Mouse (Mus musculus): Measurements from ENCODE around the gene Tenm4. TPM values are rescaled to one million over a fixed set of nuclear protein-coding genes. Genes with fewer than 3 reads are reported as not detected.
"Not testable (repeated sequence)": the region's sequence is repeated elsewhere in the genome, so short reads cannot be mapped to it uniquely, and the experiment has no call there.

The Tenm4 gene
- polyA plus RNA-seq, 1 experiment = 12.2 TPM

- H3K27me3 ChIP-seq (ENCODE audit: control insufficient read depth, insufficient read depth, low read length) = no peaks in the 10 kb centered on the region
- no peaks in the 10 kb centered on the region for H3K4me1 ChIP-seq (ENCODE audit: control insufficient read depth, insufficient read depth, low read length)
- no peak for DNase-seq
- H3K27ac ChIP-seq (ENCODE audit: insufficient read depth, low read length) = no peak overlapping the region
- WGBS = 86% methylated on average over 2 of the region's 2 CpGs
- no peak for TF ChIP-seq CTCF (IDR thresholded peaks at IDR 0.05; ENCODE audit: borderline replicate concordance, insufficient read depth, low read depth, low read length)
- TF ChIP-seq POLR2A (IDR thresholded peaks at IDR 0.05; ENCODE audit: borderline replicate concordance, insufficient read depth, low read length) = no peak
- H3K4me3 ChIP-seq (replicated peaks; ENCODE audit: insufficient read depth, low read depth, low read length) = no peak overlapping the region
Measured at GRCm38 (mm10) chr7:96617371-96617770, 446.3 kb downstream of the Tenm4 start.

DNA sequence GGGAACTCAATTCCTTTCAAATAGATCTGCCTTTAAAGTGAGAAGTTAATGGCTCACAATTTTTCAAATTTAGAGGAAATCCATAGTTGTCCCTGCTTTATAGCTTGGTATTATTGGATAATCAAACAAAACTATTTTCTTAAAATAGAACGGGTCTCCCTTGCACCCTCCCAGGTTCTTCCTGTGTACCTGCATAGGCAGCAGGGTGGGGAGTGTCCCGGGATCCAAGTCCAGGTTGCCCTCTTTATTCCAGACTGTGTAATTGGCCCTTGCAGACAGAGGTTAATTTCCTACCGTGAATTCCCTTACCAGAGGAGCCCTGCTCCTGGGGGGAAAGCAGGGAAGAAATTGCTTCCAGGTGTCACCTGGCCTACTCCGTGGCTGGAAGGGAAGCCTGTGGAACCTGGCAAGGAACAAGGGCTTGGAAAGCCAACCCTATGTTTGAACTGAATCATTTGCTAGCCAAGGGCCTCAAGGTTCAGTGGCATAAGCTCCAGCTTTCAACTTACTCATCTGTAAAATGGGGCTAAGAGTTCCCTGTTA is 449.0 kb downstream of the Tenm4 start:
- 70% methylated on average over 4 of the region's 4 CpGs for WGBS
- Histone ChIP-seq H3K27ac (ENCODE audit: insufficient read depth, low read length) (no peak overlapping the region), H3K4me1 (ENCODE audit: control insufficient read depth, insufficient read depth, low read length) (no peaks in the 10 kb centered on the region), H3K4me3 (replicated peaks; ENCODE audit: insufficient read depth, low read depth, low read length) (no peak overlapping the region), H3K27me3 (ENCODE audit: control insufficient read depth, insufficient read depth, low read length) (no peaks in the 10 kb centered on the region)
- TF ChIP-seq POLR2A (IDR thresholded peaks at IDR 0.05; ENCODE audit: borderline replicate concordance, insufficient read depth, low read length) (no peak), CTCF (IDR thresholded peaks at IDR 0.05; ENCODE audit: borderline replicate concordance, insufficient read depth, low read depth, low read length) (no peak)
- DNase-seq = no peak

- no peak for TF ChIP-seq CTCF (IDR thresholded peaks at IDR 0.05; ENCODE audit: borderline replicate concordance, insufficient read depth, low read depth, low read length)
- Histone ChIP-seq H3K27ac (ENCODE audit: insufficient read depth, low read length) (no peak overlapping the region), H3K4me3 (replicated peaks; ENCODE audit: insufficient read depth, low read depth, low read length) (no peak overlapping the region), H3K27me3 (ENCODE audit: control insufficient read depth, insufficient read depth, low read length) (no peaks in the 10 kb centered on the region), H3K4me1 (ENCODE audit: control insufficient read depth, insufficient read depth, low read length) (no peaks in the 10 kb centered on the region)
- DNase-seq = no peak
- whole genome bisulfite sequencing = 69% methylated on average over 3 of the region's 3 CpGs
Measured at GRCm38 (mm10) chr7:96626338-96626737, 455.3 kb downstream of the Tenm4 start.

- not testable (repeated sequence) for DNase-seq; H3K27me3 ChIP-seq (ENCODE audit: control insufficient read depth, insufficient read depth, low read length); H3K4me3 ChIP-seq (replicated peaks; ENCODE audit: insufficient read depth, low read depth, low read length); H3K4me1 ChIP-seq (ENCODE audit: control insufficient read depth, insufficient read depth, low read length); H3K27ac ChIP-seq (ENCODE audit: insufficient read depth, low read length)
- 92% methylated on average over 9 of the region's 9 CpGs for WGBS
Measured at GRCm38 (mm10) chr7:96630551-96630950, 459.5 kb downstream of the Tenm4 start.

GRCm38 (mm10) chr7:96633008-96633407 is 462.0 kb downstream of the Tenm4 start:
- Histone ChIP-seq H3K4me1 (ENCODE audit: control insufficient read depth, insufficient read depth, low read length) (no peaks in the 10 kb centered on the region), H3K27me3 (ENCODE audit: control insufficient read depth, insufficient read depth, low read length) (no peaks in the 10 kb centered on the region), H3K27ac (ENCODE audit: insufficient read depth, low read length) (no peak overlapping the region), H3K4me3 (replicated peaks; ENCODE audit: insufficient read depth, low read depth, low read length) (no peak overlapping the region)
- TF ChIP-seq POLR2A (IDR thresholded peaks at IDR 0.05; ENCODE audit: borderline replicate concordance, insufficient read depth, low read length) = no peak
- 82% methylated on average over 1 of the region's 1 CpGs for WGBS
- DNase-seq = no peak

DNA sequence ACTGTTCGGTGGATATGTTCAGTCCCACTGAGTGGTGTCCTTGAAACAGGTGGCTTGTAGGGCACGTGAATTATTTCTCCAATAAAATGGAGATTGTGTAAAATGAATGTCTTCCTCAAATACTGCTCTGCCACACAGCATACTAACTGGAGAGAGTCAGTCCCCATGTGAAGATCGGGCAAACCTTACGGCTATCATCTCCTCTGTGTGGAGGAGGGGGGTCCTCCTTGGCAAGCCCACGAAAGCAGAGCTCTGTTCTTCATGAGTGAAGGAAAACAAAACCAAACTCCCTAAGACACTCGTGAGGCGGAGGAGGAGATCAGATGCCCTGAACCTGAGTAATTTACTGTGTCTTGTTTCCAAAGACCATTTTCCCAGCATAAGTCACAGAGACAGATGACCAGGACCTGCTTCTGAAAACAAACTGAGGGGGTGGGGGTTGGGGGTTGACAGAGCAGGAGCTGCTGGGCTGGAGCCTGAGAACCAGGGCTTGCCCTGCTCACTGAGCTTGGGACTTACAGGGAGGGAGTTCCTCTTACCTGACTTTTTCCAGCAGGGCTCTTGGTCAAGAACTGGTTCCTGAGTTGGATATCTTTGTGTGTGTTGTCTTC is 464.9 kb downstream of the Tenm4 start:
- TF ChIP-seq CTCF (IDR thresholded peaks at IDR 0.05; ENCODE audit: borderline replicate concordance, insufficient read depth, low read depth, low read length) (no peak), POLR2A (IDR thresholded peaks at IDR 0.05; ENCODE audit: borderline replicate concordance, insufficient read depth, low read length) (no peak)
- H3K4me1 ChIP-seq (ENCODE audit: control insufficient read depth, insufficient read depth, low read length) = no peaks in the 10 kb centered on the region
- WGBS = 68% methylated on average over 7 of the region's 7 CpGs
- no peak for DNase-seq
- no peak overlapping the region for H3K27ac ChIP-seq (ENCODE audit: insufficient read depth, low read length)
- no peak overlapping the region for H3K4me3 ChIP-seq (replicated peaks; ENCODE audit: insufficient read depth, low read depth, low read length)
- H3K27me3 ChIP-seq (ENCODE audit: control insufficient read depth, insufficient read depth, low read length) = no peaks in the 10 kb centered on the region

DNA sequence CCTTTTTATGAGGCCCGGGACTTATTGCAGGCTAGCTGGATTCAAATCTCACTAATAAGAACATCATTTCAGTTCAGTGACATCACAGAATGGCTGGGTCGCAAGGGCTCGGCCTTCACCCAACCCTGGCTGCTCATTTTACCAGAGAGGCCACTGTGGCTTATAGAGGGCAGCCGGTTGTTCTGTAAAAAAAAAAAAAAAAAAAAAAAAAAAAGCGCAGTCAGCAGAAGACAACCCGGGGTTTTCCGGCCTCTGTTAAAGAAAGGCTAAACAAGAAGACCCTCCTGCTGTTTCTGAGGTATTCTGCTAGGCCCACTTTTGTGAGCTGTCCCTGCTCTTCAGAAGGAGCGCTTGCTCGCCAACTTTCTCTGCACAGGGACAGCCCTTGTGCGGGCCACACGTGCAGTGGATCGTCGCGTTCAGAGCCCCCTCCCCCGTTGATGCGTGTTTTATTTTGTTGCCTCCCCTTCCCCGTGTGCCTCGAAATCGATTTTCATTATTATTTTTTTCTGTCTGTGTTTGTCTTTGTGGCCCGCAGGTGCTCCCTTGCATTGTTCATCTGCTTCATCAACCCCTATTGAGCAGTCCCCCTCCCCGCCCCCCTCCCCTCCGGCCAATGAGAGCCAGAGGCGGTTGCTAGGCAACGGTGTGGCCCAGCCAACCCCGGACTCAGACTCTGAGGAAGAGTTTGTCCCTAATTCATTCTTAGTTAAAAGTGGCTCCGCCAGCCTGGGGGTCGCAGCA is 472.6 kb downstream of the Tenm4 start:
- DNase-seq = no peak
- H3K4me1 ChIP-seq (ENCODE audit: control insufficient read depth, insufficient read depth, low read length) = no peaks in the 10 kb centered on the region; the same call in 1 of the 2 replicates
- H3K27ac ChIP-seq (ENCODE audit: insufficient read depth, low read length) = no peak overlapping the region
- no peak for TF ChIP-seq CTCF (IDR thresholded peaks at IDR 0.05; ENCODE audit: borderline replicate concordance, insufficient read depth, low read depth, low read length)
- no peak for TF ChIP-seq POLR2A (IDR thresholded peaks at IDR 0.05; ENCODE audit: borderline replicate concordance, insufficient read depth, low read length)
- no peaks in the 10 kb centered on the region; the same call in 1 of the 2 replicates for H3K27me3 ChIP-seq (ENCODE audit: control insufficient read depth, insufficient read depth, low read length)
- 6% methylated on average over 27 of the region's 27 CpGs for WGBS
- peak overlapping the region; percentile 39 for H3K4me3 ChIP-seq (replicated peaks; ENCODE audit: insufficient read depth, low read depth, low read length)

- no peaks in the 10 kb centered on the region; the same call in 1 of the 2 replicates for H3K27me3 ChIP-seq (ENCODE audit: control insufficient read depth, insufficient read depth, low read length)
Measured at GRCm38 (mm10) chr7:96644205-96644531, 473.1 kb downstream of the Tenm4 start.

More at GRCm38 (mm10) chr7:96644205-96644531, 473.1 kb downstream of the Tenm4 start:
- DNase-seq = no peak
- TF ChIP-seq CTCF (IDR thresholded peaks at IDR 0.05; ENCODE audit: borderline replicate concordance, insufficient read depth, low read depth, low read length) (no peak), POLR2A (IDR thresholded peaks at IDR 0.05; ENCODE audit: borderline replicate concordance, insufficient read depth, low read length) (no peak)
- Histone ChIP-seq H3K4me1 (ENCODE audit: control insufficient read depth, insufficient read depth, low read length) (no peaks in the 10 kb centered on the region; the same call in 1 of the 2 replicates), H3K27ac (ENCODE audit: insufficient read depth, low read length) (no peak overlapping the region), H3K4me3 (replicated peaks; ENCODE audit: insufficient read depth, low read depth, low read length) (no peak overlapping the region)
- 2% methylated on average over 7 of the region's 7 CpGs for WGBS
